Mouse (Mus musculus) urinary bladder, postnatal 4 days (tissue): ENCODE measurements around the gene 1700109H08Rik.
"Not testable (repeated sequence)": the region's sequence is repeated elsewhere in the genome, so short reads cannot be mapped to it uniquely, and the experiment has no call there.

Experiments
- DNase-seq, 2 experiments: peaks; one replicate each; pipeline ENCODE4 v3.0.0; 2021 to 2022; ENCODE audit warnings: low spot score in 2 of 2

1700109H08Rik gene

GRCm38 (mm10) chr5:3571266-3571665 is at the start of gene 1700109H08Rik:
TSS of gene 1700109H08Rik (plus strand) at chr5:3571566.
- no peak for DNase-seq

- DNase-seq: no peak
Observed at GRCm38 (mm10) chr5:3521741-3522140, 49.6 kb upstream of the 1700109H08Rik start.

- no peak for DNase-seq
Observed at GRCm38 (mm10) chr5:3522826-3523225, 48.5 kb upstream of the 1700109H08Rik start.

GRCm38 (mm10) chr5:3527041-3527691 is 44.2 kb upstream of the 1700109H08Rik start:
- no peak for DNase-seq

- DNase-seq: no peak
Observed at GRCm38 (mm10) chr5:3529585-3530189, 41.7 kb upstream of the 1700109H08Rik start.

- DNase-seq: not testable (repeated sequence)
Observed at GRCm38 (mm10) chr5:3532048-3532447, 39.3 kb upstream of the 1700109H08Rik start.

- DNase-seq: no peak
Observed at GRCm38 (mm10) chr5:3536592-3537212, 34.7 kb upstream of the 1700109H08Rik start.

GRCm38 (mm10) chr5:3538505-3539472 is 32.6 kb upstream of the 1700109H08Rik start:
- no peak for DNase-seq

GRCm38 (mm10) chr5:3541871-3542270 is 29.5 kb upstream of the 1700109H08Rik start:
- DNase-seq: no peak

- peak; percentile 94 to 97 for DNase-seq
Observed at GRCm38 (mm10) chr5:3543629-3544479, 27.5 kb upstream of the 1700109H08Rik start, which contains the start of gene Fam133b. TSS of gene Fam133b (plus strand) at chr5:3543833.

- no peak for DNase-seq
Observed at GRCm38 (mm10) chr5:3544480-3544769, 26.9 kb upstream of the 1700109H08Rik start.

GRCm38 (mm10) chr5:3546226-3546625 is 25.1 kb upstream of the 1700109H08Rik start:
- no peak for DNase-seq

GRCm38 (mm10) chr5:3551481-3551880 is 19.9 kb upstream of the 1700109H08Rik start:
- no peak for DNase-seq

GRCm38 (mm10) chr5:3554198-3554597 is 17.2 kb upstream of the 1700109H08Rik start:
- DNase-seq: no peak

- no peak for DNase-seq
Observed at GRCm38 (mm10) chr5:3574825-3575224, 3.5 kb downstream of the 1700109H08Rik start.

- no peak for DNase-seq
Observed at GRCm38 (mm10) chr5:3577939-3578338, 6.6 kb downstream of the 1700109H08Rik start.

GRCm38 (mm10) chr5:3579066-3579465 is 7.7 kb downstream of the 1700109H08Rik start:
- DNase-seq: no peak

GRCm38 (mm10) chr5:3595693-3596398 is 24.5 kb downstream of the 1700109H08Rik start, which contains the start of gene Pex1:
TSS of gene Pex1 (plus strand) at chr5:3596066.
- DNase-seq: peak; percentile 93

- DNase-seq: peak; percentile 81 to 85
Observed at GRCm38 (mm10) chr5:3596399-3596766, 25.0 kb downstream of the 1700109H08Rik start, which contains the start of gene Rbm48. TSS of gene Rbm48 (minus strand) at chr5:3596585.

- no peak for DNase-seq
Observed at GRCm38 (mm10) chr5:3597171-3597570, 25.8 kb downstream of the 1700109H08Rik start.
